In genomic region chr8:122335638-122336250, GRCm38 (mm10) we compare ENCODE assay signal across 8 mouse cellular contexts. TPM values are rescaled to one million over a fixed set of nuclear protein-coding genes. Genes with fewer than 3 reads are reported as not detected.
DNase-seq lines count a peak whose midpoint lies in the region; ATAC-seq and TF ChIP-seq lines count a peak whose summit lies in the region.

No protein-coding gene starts in this region.

- TF ChIP-seq CTCF in layer of hippocampus, adult 2 months (conservative IDR thresholded peaks at IDR 0.05), result no peak

- no peaks in the 10 kb centered on the region for H3K9me3 ChIP-seq in hindbrain, embryonic 10.5 days
- peaks cover 29% of the 10 kb centered on the region for H3K9me3 ChIP-seq in liver, embryonic 12.5 days (replicated peaks)
- H3K9me3 ChIP-seq in neural tube, embryonic 15.5 days (replicated peaks), result no peaks in the 10 kb centered on the region

- DNase-seq in layer of hippocampus, adult 2 months (ENCODE audit: low spot score in 2 of 2), result no peak
- DNase-seq in layer of hippocampus, postnatal 14 days (ENCODE audit: low spot score in 2 of 2), result no peak
- no peak for DNase-seq in hindbrain, embryonic 10.5 days (ENCODE audit: low spot score)
- no peak for DNase-seq in Muller cell, postnatal 12 days (ENCODE audit: inconsistent ontology term)
- no peak for DNase-seq in left cerebral cortex, adult 11 months (ENCODE audit: low spot score)
- DNase-seq in B cell, adult 2 months, result no peak

- WGBS in hindbrain, embryonic 10.5 days, result 10% methylated on average over 57 of the region's 57 CpGs
- 81% methylated on average over 57 of the region's 57 CpGs for WGBS in liver, embryonic 12.5 days (ENCODE audit: insufficient replicate concordance)
- 7% methylated on average over 57 of the region's 57 CpGs for WGBS in neural tube, embryonic 15.5 days

- peak overlapping the region; percentile 66 for H3K4me3 ChIP-seq in layer of hippocampus, adult 2 months
- peak overlapping the region; percentile 66 for H3K4me3 ChIP-seq in hindbrain, embryonic 10.5 days
- H3K4me3 ChIP-seq in liver, embryonic 12.5 days, result peak overlapping the region; percentile 20; the same call in 1 of the 2 replicates
- peak overlapping the region; percentile 57 for H3K4me3 ChIP-seq in neural tube, embryonic 15.5 days (replicated peaks)

- H3K27ac ChIP-seq in layer of hippocampus, adult 2 months, result peak overlapping the region; percentile 76
- H3K27ac ChIP-seq in hindbrain, embryonic 10.5 days, result peak overlapping the region; percentile 62
- no peak overlapping the region for H3K27ac ChIP-seq in liver, embryonic 12.5 days
- no peak overlapping the region for H3K27ac ChIP-seq in neural tube, embryonic 15.5 days (replicated peaks)

- peak overlapping the region; percentile 38 for H3K4me2 ChIP-seq in liver, embryonic 12.5 days
- peak overlapping the region; percentile 78 for H3K4me2 ChIP-seq in neural tube, embryonic 15.5 days

- H3K9ac ChIP-seq in liver, embryonic 12.5 days, result no peak overlapping the region
- peak overlapping the region; percentile 64 for H3K9ac ChIP-seq in neural tube, embryonic 15.5 days (replicated peaks)

- ATAC-seq in liver, embryonic 12.5 days, result no peak
- peak; percentile 46 for ATAC-seq in neural tube, embryonic 15.5 days (ENCODE audit: low FRiP score)

- H3K27me3 ChIP-seq in hindbrain, embryonic 10.5 days (ENCODE audit: insufficient read depth, poor library complexity, severe bottlenecking), result peaks cover 82% of the 10 kb centered on the region
- no peaks in the 10 kb centered on the region for H3K27me3 ChIP-seq in liver, embryonic 12.5 days (replicated peaks)
- H3K27me3 ChIP-seq in neural tube, embryonic 15.5 days (replicated peaks), result peaks cover 55% of the 10 kb centered on the region

- peaks cover 44% of the 10 kb centered on the region for H3K36me3 ChIP-seq in hindbrain, embryonic 10.5 days
- H3K36me3 ChIP-seq in liver, embryonic 12.5 days, result peaks cover 94% of the 10 kb centered on the region
- no peaks in the 10 kb centered on the region for H3K36me3 ChIP-seq in neural tube, embryonic 15.5 days

- peaks cover 44% of the 10 kb centered on the region for H3K4me1 ChIP-seq in hindbrain, embryonic 10.5 days (replicated peaks)
- H3K4me1 ChIP-seq in liver, embryonic 12.5 days, result peaks cover 72% of the 10 kb centered on the region
- H3K4me1 ChIP-seq in neural tube, embryonic 15.5 days, result peaks cover 21% of the 10 kb centered on the region

RNA-seq across cellular contexts. Expression of gene Trhr2, which starts 24.8 kb away (rescaled TPM):
- total RNA-seq in layer of hippocampus, adult 2 months (2021), result under 1 TPM; 0.79 to 0.82 TPM
- under 1 TPM; 0.76 to 0.81 TPM for total RNA-seq in layer of hippocampus, postnatal 14 days (2021)
- polyA plus RNA-seq in hindbrain, embryonic 10.5 days (2016; fragmentation: Nextera tagmentation; extraction: Ambion mirVana), result not detected in 2 replicates
- not detected in 2 replicates for polyA plus RNA-seq in liver, embryonic 12.5 days (2016; fragmentation: Nextera tagmentation; extraction: Ambion mirVana)
- 0.12 TPM in 1 of 2 replicates, not detected in the other for polyA plus RNA-seq in neural tube, embryonic 15.5 days (2015; fragmentation: Nextera tagmentation; extraction: Ambion mirVana)

RNA-seq across cellular contexts. Expression of gene Zc3h18, which starts 40.7 kb away (rescaled TPM):
- total RNA-seq in layer of hippocampus, adult 2 months (2021), result 10 to 100 TPM; 39.2 to 40.2 TPM
- total RNA-seq in layer of hippocampus, postnatal 14 days (2021), result 10 to 100 TPM; 35.4 to 39.2 TPM
- polyA plus RNA-seq in hindbrain, embryonic 10.5 days (2016; fragmentation: Nextera tagmentation; extraction: Ambion mirVana), result 67.6 and 75.0 TPM in 2 replicates
- polyA plus RNA-seq in liver, embryonic 12.5 days (2016; fragmentation: Nextera tagmentation; extraction: Ambion mirVana), result 48.7 and 49.1 TPM in 2 replicates
- polyA plus RNA-seq in neural tube, embryonic 15.5 days (2015; fragmentation: Nextera tagmentation; extraction: Ambion mirVana), result 30.6 and 35.3 TPM in 2 replicates

RNA-seq across cellular contexts. Expression of gene Zfpm1, which starts 53.8 kb away (rescaled TPM):
- 10 to 100 TPM; 45.1 to 45.6 TPM for total RNA-seq in layer of hippocampus, adult 2 months (2021)
- 10 to 100 TPM; 28.3 to 31.7 TPM for total RNA-seq in layer of hippocampus, postnatal 14 days (2021)
- polyA plus RNA-seq in hindbrain, embryonic 10.5 days (2016; fragmentation: Nextera tagmentation; extraction: Ambion mirVana), result 1.6 and 2.4 TPM in 2 replicates
- polyA plus RNA-seq in liver, embryonic 12.5 days (2016; fragmentation: Nextera tagmentation; extraction: Ambion mirVana), result 27.6 and 28.4 TPM in 2 replicates
- 1.00 and 1.4 TPM in 2 replicates for polyA plus RNA-seq in neural tube, embryonic 15.5 days (2015; fragmentation: Nextera tagmentation; extraction: Ambion mirVana)

Comparison
In these comparisons a context has a peak if more than half of its experiments do, and no peak if none do; other contexts are left out.
1. H3K27ac ChIP-seq: peak in layer of hippocampus, adult 2 months (single experiment) and hindbrain, embryonic 10.5 days (single experiment); none in liver, embryonic 12.5 days (single experiment) and neural tube, embryonic 15.5 days (single experiment).
2. Peak in every context shown above with its lines, with median percentiles within 50 percentile points of each other: H3K4me3 ChIP-seq.